Mouse (Mus musculus) megakaryocyte, embryonic 14.5 days (primary cell): ENCODE measurements around the gene Got2.

Source experiments
- FLI1 ChIP-seq: IDR thresholded peaks from 2 replicates; pipeline ENCODE4 v1.6.1; 2012; ENCODE audit warnings: low read length, inconsistent platforms, mixed read lengths
- GATA1 ChIP-seq: IDR thresholded peaks from 3 replicates; pipeline ENCODE4 v1.6.1; 2012; ENCODE audit warnings: mixed read lengths, low read length, inconsistent platforms, borderline replicate concordance

GRCm38 (mm10) chr8:95843968-95844367, 44.4 kb downstream of the Got2 start:
- no peak for TF ChIP-seq FLI1
- no peak for TF ChIP-seq GATA1
